20 mouse cellular contexts compared by ENCODE assay signal in the genomic region with DNA sequence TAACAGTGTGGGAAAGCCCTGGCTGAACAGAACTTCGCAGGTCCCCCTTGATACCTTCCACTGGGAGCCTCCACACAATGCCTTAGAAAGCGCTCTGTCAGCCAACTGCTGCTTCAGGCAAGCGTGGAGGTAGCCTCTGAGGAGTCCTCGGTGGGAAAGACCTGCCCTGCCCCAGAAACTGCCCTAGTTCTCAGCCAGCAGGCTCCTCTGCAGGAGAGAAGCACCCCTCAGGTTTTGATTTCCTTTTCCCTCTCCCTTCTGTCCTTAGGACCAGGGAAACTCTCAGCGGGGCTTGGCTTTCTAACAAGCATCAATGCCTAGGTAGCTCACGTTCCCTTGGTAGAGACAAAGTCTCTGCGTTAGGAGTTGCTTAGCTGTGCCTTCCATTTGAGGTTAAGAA.
DNase-seq lines count a peak whose midpoint lies in the region; ATAC-seq and TF ChIP-seq lines count a peak whose summit lies in the region.
"Had no signal": no experiment of that assay in that cellular context is flagged by ENCODE, and none has a peak within 500 bp of the region (broad histone marks: within the 10 kb centered on the region; RNA-seq: fewer than 3 reads in every experiment).

No protein-coding gene starts in this region.

- TF ChIP-seq CTCF in forebrain, postnatal 0 days (IDR thresholded peaks at IDR 0.05; ENCODE audit: low read depth): no peak
- TF ChIP-seq CTCF in lung, adult 2 months (IDR thresholded peaks at IDR 0.05; ENCODE audit: insufficient read depth, low read length): no peak
- TF ChIP-seq CTCF in left cerebral cortex, adult 2 months (IDR thresholded peaks at IDR 0.05): no peak

- ATAC-seq in forebrain, postnatal 0 days: no peak
- ATAC-seq in hindbrain, embryonic 14.5 days (ENCODE audit: low FRiP score): no peak
- ATAC-seq: intestine, embryonic 16.5 days had no signal

- no peak overlapping the region for H3K4me3 ChIP-seq in forebrain, embryonic 10.5 days
- no peak overlapping the region for H3K4me3 ChIP-seq in forebrain, postnatal 0 days (ENCODE audit: low read depth, low read length)
- no peak overlapping the region for H3K4me3 ChIP-seq in hindbrain, embryonic 14.5 days (replicated peaks; ENCODE audit: low read length)
- H3K4me3 ChIP-seq in lung, adult 2 months (replicated peaks; ENCODE audit: extremely low read depth, low read depth, low read length): no peak overlapping the region
- H3K4me3 ChIP-seq in left cerebral cortex, adult 2 months: no peak overlapping the region
- H3K4me3 ChIP-seq: forebrain, embryonic 12.5 days; heart, embryonic 13.5 days; layer of hippocampus, adult 2 months; liver, embryonic 15.5 days; neural tube, embryonic 12.5 days had no signal

- WGBS in forebrain, embryonic 10.5 days: 63% methylated on average over 7 of the region's 7 CpGs
- 62% methylated on average over 7 of the region's 7 CpGs for WGBS in forebrain, postnatal 0 days
- 69% methylated on average over 7 of the region's 7 CpGs for WGBS in hindbrain, embryonic 14.5 days
- 72% methylated on average over 7 of the region's 7 CpGs for WGBS in lung, adult 2 months

- H3K27ac ChIP-seq in forebrain, embryonic 10.5 days: peak overlapping the region; percentile 25; the same call in 1 of the 2 replicates
- H3K27ac ChIP-seq in forebrain, postnatal 0 days (ENCODE audit: low read depth, low read length): no peak overlapping the region
- 0 out of 2 replicates have a peak overlapping the region, but pooled peaks have one; percentile 16 for H3K27ac ChIP-seq in hindbrain, embryonic 14.5 days
- no peak overlapping the region for H3K27ac ChIP-seq in left cerebral cortex, adult 2 months
- H3K27ac ChIP-seq: forebrain, embryonic 12.5 days; heart, embryonic 13.5 days; kidney, postnatal 0 days; layer of hippocampus, adult 2 months; liver, embryonic 15.5 days; neural tube, embryonic 12.5 days; stomach, postnatal 0 days had no signal

- intact Hi-C loops in left cerebral cortex, adult 2 months (cut with DNase I): no loop called here

- no peak for DNase-seq in forebrain, embryonic 10.5 days (ENCODE audit: extremely low spot score, low spot score)
- no peak for DNase-seq in forebrain, postnatal 0 days
- DNase-seq in brain, adult 2 months (ENCODE audit: low read depth, low spot score): peak; percentile 80
- DNase-seq in cerebellum, adult 9-11 months: peak; percentile 83
- DNase-seq in hindbrain, embryonic 14.5 days (ENCODE audit: low spot score): no peak
- no peak for DNase-seq in lung, adult 2 months
- no peak for DNase-seq in left cerebral cortex, adult 2 months (ENCODE audit: extremely low spot score in 1 of 2, low spot score in 2 of 2)
- no peak for DNase-seq in layer of hippocampus, adult 9-11 months
- DNase-seq: gastrocnemius, postnatal 36 days; heart, postnatal 36 days; lung, postnatal 10 days; thymus, postnatal 25 days had no signal

- no peaks in the 10 kb centered on the region for H3K27me3 ChIP-seq in forebrain, embryonic 10.5 days (ENCODE audit: poor library complexity, severe bottlenecking)
- H3K27me3 ChIP-seq in forebrain, postnatal 0 days (ENCODE audit: insufficient read depth, low read length): no peaks in the 10 kb centered on the region
- H3K27me3 ChIP-seq in hindbrain, embryonic 14.5 days (ENCODE audit: control insufficient read depth, insufficient read depth, low read length): no peaks in the 10 kb centered on the region
- H3K27me3 ChIP-seq: heart, embryonic 13.5 days; liver, embryonic 15.5 days; neural tube, embryonic 12.5 days had no signal

- peaks cover 7% of the 10 kb centered on the region for H3K4me1 ChIP-seq in forebrain, embryonic 10.5 days
- H3K4me1 ChIP-seq in forebrain, postnatal 0 days (ENCODE audit: insufficient read depth): 0 out of 2 replicates have a peak, but pooled peaks cover 7% of the 10 kb centered on the region
- peaks cover 15% of the 10 kb centered on the region for H3K4me1 ChIP-seq in hindbrain, embryonic 14.5 days (replicated peaks; ENCODE audit: control insufficient read depth, insufficient read depth, low read length)
- H3K4me1 ChIP-seq in lung, adult 2 months (ENCODE audit: control insufficient read depth, insufficient read depth, low read length): no peaks in the 10 kb centered on the region
- H3K4me1 ChIP-seq: liver, embryonic 15.5 days had no signal

- H3K9me3 ChIP-seq in forebrain, embryonic 10.5 days: peaks cover 4% of the 10 kb centered on the region; the same call in 1 of the 2 replicates
- H3K9me3 ChIP-seq in forebrain, postnatal 0 days (ENCODE audit: low read length): no peaks in the 10 kb centered on the region
- H3K9me3 ChIP-seq in hindbrain, embryonic 14.5 days (ENCODE audit: control insufficient read depth, low read length): no peaks in the 10 kb centered on the region; the same call in 1 of the 2 replicates
- H3K9me3 ChIP-seq: forebrain, embryonic 12.5 days; liver, embryonic 15.5 days; neural tube, embryonic 12.5 days had no signal

- TF ChIP-seq POLR2A in lung, adult 2 months (IDR thresholded peaks at IDR 0.05; ENCODE audit: borderline replicate concordance, extremely low read depth, low read depth, low read length): no peak

- H3K9ac ChIP-seq in forebrain, postnatal 0 days: no peak overlapping the region
- H3K9ac ChIP-seq in hindbrain, embryonic 14.5 days: no peak overlapping the region
- H3K9ac ChIP-seq: forebrain, embryonic 12.5 days; heart, embryonic 13.5 days; liver, embryonic 15.5 days; neural tube, embryonic 12.5 days had no signal

- H3K36me3 ChIP-seq in forebrain, embryonic 10.5 days (replicated peaks): no peaks in the 10 kb centered on the region
- no peaks in the 10 kb centered on the region for H3K36me3 ChIP-seq in forebrain, postnatal 0 days (ENCODE audit: insufficient read depth)
- no peaks in the 10 kb centered on the region for H3K36me3 ChIP-seq in hindbrain, embryonic 14.5 days (replicated peaks; ENCODE audit: control insufficient read depth, insufficient read depth)
- H3K36me3 ChIP-seq: forebrain, embryonic 12.5 days; liver, embryonic 15.5 days; neural tube, embryonic 12.5 days had no signal

- H3K4me2 ChIP-seq in forebrain, postnatal 0 days (ENCODE audit: low read depth): no peak overlapping the region
- no peak overlapping the region for H3K4me2 ChIP-seq in hindbrain, embryonic 14.5 days (replicated peaks)
- H3K4me2 ChIP-seq: forebrain, embryonic 12.5 days; heart, embryonic 13.5 days; liver, embryonic 15.5 days; neural tube, embryonic 12.5 days had no signal

Comparison
In these comparisons a context has a peak if more than half of its experiments do, and no peak if none do; other contexts are left out.
1. H3K27ac ChIP-seq: peak in forebrain, embryonic 10.5 days (single experiment) and hindbrain, embryonic 14.5 days (single experiment); none in forebrain, postnatal 0 days (single experiment) and left cerebral cortex, adult 2 months (single experiment).
2. DNase-seq: peak in brain, adult 2 months (single experiment) and cerebellum, adult 9-11 months (single experiment); none in forebrain, embryonic 10.5 days (single experiment), forebrain, postnatal 0 days (single experiment), hindbrain, embryonic 14.5 days (single experiment), lung, adult 2 months (single experiment), left cerebral cortex, adult 2 months (0 of 2) and layer of hippocampus, adult 9-11 months (single experiment).